Mouse (Mus musculus): ENCODE data around the gene Slc44a5. TPM values are rescaled to one million over a fixed set of nuclear protein-coding genes. Genes with fewer than 3 reads are reported as not detected.

The Slc44a5 gene
- total RNA-seq, 4 experiments from 2014 or later, result 28.3 to 56.4 (median 43.1) TPM

- no peak for DNase-seq (ENCODE audit: low spot score in 2 of 2)
These were observed 119.2 kb downstream of the Slc44a5 start for GRCm38 (mm10) chr3:154092466-154092865.

- DNase-seq (ENCODE audit: low spot score in 2 of 2), result no peak
These were observed 120.6 kb downstream of the Slc44a5 start for GRCm38 (mm10) chr3:154093745-154094322.

GRCm38 (mm10) chr3:154101671-154102070 is 128.4 kb downstream of the Slc44a5 start:
- no peak for DNase-seq (ENCODE audit: low spot score in 2 of 2)

GRCm38 (mm10) chr3:154110528-154110927 is 137.3 kb downstream of the Slc44a5 start:
- no peak for DNase-seq (ENCODE audit: low spot score in 2 of 2)

- DNase-seq (ENCODE audit: low spot score in 2 of 2), result no peak
These were observed 138.0 kb downstream of the Slc44a5 start for GRCm38 (mm10) chr3:154111221-154111620.

GRCm38 (mm10) chr3:154114991-154115390 is 141.8 kb downstream of the Slc44a5 start:
- DNase-seq (ENCODE audit: low spot score in 2 of 2), result no peak

- DNase-seq (ENCODE audit: low spot score in 2 of 2), result no peak
These were observed 142.2 kb downstream of the Slc44a5 start for GRCm38 (mm10) chr3:154115478-154115877.

GRCm38 (mm10) chr3:154116000-154116399 is 142.8 kb downstream of the Slc44a5 start:
- DNase-seq (ENCODE audit: low spot score in 2 of 2), result no peak

GRCm38 (mm10) chr3:154118992-154119603 is 145.9 kb downstream of the Slc44a5 start:
- DNase-seq (ENCODE audit: low spot score in 2 of 2), result no peak

- DNase-seq (ENCODE audit: low spot score in 2 of 2), result no peak
These were observed 149.3 kb downstream of the Slc44a5 start for GRCm38 (mm10) chr3:154122531-154122930.

GRCm38 (mm10) chr3:154124890-154125575 is 151.8 kb downstream of the Slc44a5 start:
- no peak for DNase-seq (ENCODE audit: low spot score in 2 of 2)

- DNase-seq (ENCODE audit: low spot score in 2 of 2), result no peak
These were observed 152.6 kb downstream of the Slc44a5 start for GRCm38 (mm10) chr3:154125768-154126376.

- no peak for DNase-seq (ENCODE audit: low spot score in 2 of 2)
These were observed 154.0 kb downstream of the Slc44a5 start for GRCm38 (mm10) chr3:154127246-154127645.

- no peak for DNase-seq (ENCODE audit: low spot score in 2 of 2)
These were observed 155.8 kb downstream of the Slc44a5 start for GRCm38 (mm10) chr3:154129036-154129435.

GRCm38 (mm10) chr3:154130431-154131114 is 157.3 kb downstream of the Slc44a5 start:
- no peak for DNase-seq (ENCODE audit: low spot score in 2 of 2)

GRCm38 (mm10) chr3:154133986-154134385 is 160.8 kb downstream of the Slc44a5 start:
- DNase-seq (ENCODE audit: low spot score in 2 of 2), result no peak

- DNase-seq (ENCODE audit: low spot score in 2 of 2), result no peak
These were observed 161.5 kb downstream of the Slc44a5 start for GRCm38 (mm10) chr3:154134701-154135100.

GRCm38 (mm10) chr3:154136501-154136900 is 163.3 kb downstream of the Slc44a5 start:
- no peak for DNase-seq (ENCODE audit: low spot score in 2 of 2)

- DNase-seq (ENCODE audit: low spot score in 2 of 2), result no peak
These were observed 168.1 kb downstream of the Slc44a5 start for GRCm38 (mm10) chr3:154141346-154141745.

GRCm38 (mm10) chr3:154142618-154143017 is 169.4 kb downstream of the Slc44a5 start:
- no peak for DNase-seq (ENCODE audit: low spot score in 2 of 2)

- DNase-seq (ENCODE audit: low spot score in 2 of 2), result no peak
These were observed 172.5 kb downstream of the Slc44a5 start for GRCm38 (mm10) chr3:154145750-154146149.

GRCm38 (mm10) chr3:154149778-154150177 is 176.5 kb downstream of the Slc44a5 start:
- DNase-seq (ENCODE audit: low spot score in 2 of 2), result no peak
